Mouse (Mus musculus) adipocyte (in vitro differentiated cells): ENCODE results near the gene Etv6.

Experiments
- DNase-seq: peaks from one replicate; pipeline ENCODE4 v3.0.0-alpha.2; 2016; ENCODE audit warnings: low spot score

Etv6 gene

DNA sequence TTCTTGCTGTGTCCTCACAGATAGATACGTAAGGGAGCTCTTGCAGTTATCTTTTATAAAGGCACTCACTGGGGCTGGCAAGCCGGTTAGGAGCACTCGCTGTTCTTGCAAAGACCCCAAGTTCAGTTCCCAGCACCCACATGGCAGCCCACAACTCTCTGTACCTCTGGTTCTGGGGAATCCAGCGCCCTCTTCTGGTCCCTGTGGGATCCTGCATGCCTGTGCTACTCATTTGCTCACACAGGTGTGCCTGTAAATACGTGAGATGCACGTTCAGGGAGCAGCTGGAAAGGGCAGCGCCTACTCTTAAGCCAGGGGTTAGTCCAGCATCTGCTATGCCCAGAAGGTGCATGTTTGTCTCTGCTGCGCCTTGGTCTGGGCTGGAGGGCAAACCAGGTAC is 224.4 kb downstream of the Etv6 start:
- no peak for DNase-seq

DNA sequence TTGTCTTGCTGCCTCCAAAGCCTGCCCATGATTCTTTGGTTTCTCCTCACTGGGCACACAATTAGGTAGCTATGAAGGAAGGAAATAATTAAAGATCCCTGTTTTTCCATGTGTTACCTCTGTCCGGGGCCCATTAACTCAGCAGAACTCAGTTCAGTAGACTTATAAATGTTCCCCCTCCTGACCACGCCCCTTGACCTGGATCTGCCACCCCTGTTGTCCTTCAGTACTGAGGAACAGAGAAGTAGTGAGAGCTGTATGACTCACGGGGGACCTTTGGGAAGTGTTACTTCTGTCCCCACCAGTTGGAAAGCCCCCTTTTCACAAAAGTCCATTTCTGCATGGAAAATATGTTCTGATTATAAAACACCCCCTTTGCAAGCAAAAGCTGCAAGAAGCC is 226.4 kb downstream of the Etv6 start:
- no peak for DNase-seq

DNA sequence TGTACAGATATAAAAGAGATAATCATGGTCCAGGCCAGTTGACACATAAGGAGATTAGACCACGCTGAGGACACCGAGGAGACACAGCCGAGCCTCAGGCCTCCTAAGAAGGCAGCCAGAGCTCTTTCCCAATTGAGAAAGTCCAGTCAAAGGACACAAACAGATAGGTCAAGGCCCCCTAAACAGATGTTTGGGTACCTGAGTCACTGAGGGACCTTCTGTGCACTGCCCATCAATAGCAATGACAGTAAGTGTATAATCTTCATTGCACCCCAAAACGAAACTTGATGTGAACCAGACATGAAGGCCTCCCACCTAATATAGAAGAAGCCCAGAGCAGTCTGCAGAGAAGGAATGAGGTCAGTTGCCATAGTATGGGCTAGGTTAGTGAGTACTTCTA is 226.9 kb downstream of the Etv6 start:
- DNase-seq: no peak

DNA sequence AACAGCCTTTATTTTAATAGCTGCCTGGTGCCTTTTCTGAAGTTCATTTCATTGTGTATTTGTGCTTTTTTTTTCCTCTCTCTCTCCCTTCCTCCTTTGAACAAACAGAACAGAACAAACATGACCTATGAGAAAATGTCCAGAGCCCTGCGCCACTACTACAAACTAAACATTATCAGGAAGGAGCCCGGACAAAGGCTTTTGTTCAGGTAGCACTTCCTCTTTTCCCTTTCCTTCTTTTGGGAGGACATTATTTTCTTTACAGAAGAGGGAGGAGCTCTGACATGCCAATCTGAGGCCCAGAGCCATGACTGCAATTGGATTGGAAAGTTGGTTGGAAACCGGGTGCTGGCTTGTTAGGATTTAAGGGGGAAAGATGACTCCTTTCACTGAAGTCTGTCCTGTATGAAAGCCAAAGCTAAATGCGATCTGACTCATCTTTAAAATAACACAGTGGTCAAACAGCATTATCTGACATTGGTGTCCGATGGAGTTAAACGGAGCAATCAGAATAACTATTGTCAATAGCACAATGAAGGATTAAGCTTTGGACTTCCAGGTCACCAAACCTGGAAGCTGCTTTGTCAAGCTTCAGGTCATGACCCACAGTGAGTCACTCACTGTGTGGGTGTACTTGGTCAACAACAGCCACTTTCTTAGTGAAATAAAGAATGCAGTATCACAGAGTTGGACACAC is 227.6 kb downstream of the Etv6 start:
- no peak for DNase-seq

DNA sequence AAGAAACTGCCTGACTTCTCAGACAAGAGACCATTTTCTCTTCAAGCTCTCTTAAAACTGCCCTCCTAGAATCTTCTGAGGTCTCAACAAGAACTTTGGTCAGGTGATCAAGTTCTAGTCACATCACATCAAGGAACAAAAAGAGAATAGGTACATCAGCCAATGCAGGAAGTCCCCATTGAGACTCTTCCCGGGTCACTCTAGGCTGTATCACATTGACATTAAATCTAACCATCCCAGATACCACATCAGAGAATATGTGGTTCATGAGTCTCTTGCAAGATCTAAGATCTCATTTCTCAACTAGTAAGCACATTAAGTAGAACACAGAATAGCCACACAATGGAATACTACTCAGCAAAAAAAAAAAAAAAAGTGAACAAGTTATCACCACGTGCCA is 238.4 kb downstream of the Etv6 start:
- no peak for DNase-seq

DNA sequence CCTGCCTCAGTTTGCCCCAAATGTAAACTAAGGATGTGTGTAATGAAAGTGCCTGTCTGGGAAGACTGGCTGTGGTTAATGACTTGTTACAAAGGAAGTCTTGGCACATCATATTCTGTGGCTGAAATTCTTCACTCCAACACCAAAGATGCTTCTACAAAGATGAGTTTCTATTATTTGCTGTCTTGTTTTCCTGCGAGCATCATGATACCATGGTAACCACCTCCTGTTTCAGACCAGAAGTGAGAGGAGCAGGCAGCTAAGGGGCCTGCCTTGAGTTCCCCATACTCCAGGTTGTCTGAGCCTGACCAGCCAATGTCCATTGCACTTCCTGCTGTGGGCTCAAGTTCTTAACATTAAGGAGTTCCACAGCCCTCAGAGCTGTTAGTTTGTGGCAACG is 241.5 kb downstream of the Etv6 start:
- no peak for DNase-seq

DNA sequence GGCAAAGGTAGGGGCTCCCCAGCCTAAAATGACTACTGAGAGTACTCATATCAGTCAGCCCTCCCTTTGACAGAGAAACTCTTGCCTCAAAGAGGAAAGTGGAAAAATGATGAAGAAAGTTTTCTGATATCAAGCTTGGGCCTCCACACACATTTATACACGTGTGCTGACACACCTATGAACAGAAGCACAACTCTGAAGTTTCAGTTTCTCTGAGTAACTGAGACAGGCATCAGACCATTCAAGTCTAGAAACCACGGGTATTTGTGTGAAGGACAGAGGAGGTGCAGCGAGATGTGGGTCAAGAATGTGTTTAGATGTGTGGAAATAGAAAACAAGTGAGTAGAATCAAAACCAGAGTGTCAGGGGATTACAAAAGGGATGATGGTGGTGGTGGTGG is 246.6 kb downstream of the Etv6 start:
- no peak for DNase-seq

DNA sequence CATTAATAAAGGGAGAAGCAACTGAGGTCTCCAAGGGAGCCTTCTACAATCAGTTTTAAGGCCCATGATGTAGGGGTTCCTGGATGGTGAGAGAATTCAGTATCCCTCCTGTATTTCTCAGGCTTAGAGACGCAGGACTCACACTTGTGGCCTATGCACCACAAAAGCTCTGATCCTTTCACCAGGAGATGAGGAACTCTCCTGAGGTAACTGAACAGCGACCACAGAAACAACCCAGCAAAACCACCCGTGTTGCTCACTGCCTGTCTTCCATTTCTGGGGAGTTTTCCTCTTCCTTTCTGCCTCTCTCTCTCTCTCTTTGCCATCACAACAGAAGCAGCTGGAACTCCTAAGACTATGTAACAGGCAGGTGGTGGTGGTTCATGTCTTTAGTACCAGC is 256.3 kb downstream of the Etv6 start:
- DNase-seq: no peak

DNA sequence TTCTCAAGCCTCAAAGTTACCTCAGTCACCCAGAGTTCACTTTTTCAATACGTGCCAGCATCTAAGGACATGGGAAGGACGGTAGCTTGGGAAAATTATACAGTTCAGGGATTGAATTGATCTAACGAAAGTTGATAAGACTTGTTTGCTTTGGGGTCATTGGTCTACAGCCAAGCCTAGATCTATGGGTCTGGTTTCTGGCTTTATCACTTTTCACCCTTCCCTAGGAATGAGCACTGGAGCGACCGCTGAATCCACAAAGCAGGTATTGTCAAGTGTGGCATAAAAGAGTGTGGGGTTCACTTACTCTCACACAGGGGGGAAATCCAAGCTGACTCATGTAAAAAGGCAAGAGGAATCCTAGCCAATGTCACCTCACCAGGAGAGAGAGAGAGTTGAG is 256.9 kb downstream of the Etv6 start:
- DNase-seq: no peak

DNA sequence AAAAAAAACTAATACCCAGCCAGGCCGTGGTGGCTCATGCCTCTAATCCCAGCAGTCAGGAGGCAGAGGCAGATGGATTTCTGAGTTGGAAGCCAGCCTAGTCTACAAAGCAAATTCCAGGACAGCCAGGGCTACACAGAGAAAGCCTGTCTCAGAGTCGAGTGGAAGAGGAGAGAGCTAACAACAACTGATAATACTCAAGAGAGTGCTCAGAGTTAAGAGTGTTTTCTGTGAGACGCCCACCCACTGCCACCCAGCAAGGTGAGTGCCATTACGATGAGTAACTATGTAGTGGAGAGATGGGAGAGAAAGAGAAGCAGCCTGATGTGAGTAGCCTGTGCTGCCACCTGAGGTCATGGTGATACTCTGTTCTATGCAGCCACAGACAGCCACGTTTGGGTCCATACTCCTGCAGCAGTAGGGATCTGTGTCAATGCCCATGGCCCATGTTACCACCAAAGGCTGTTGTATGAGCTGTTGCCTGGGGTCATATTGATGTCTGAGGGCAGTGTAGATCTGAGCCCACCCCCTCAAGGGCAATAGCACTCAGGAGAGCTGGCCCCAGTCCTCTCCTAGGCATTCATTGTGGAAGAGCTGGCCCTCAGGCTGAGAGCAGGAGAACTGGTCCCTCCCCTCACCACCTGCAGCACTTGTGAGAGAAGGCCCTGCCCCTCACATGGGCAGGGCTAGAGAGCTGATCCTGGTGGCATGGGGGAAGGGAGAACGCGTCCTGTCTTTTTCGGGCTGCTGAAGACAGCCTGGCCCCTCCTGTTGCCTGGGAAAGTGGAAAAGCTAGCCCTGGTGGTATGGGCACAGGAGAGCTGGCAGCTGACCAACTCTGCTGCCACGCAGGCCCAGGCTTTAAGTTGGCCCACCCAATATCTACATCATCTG is 258.4 kb downstream of the Etv6 start:
- no peak for DNase-seq

DNA sequence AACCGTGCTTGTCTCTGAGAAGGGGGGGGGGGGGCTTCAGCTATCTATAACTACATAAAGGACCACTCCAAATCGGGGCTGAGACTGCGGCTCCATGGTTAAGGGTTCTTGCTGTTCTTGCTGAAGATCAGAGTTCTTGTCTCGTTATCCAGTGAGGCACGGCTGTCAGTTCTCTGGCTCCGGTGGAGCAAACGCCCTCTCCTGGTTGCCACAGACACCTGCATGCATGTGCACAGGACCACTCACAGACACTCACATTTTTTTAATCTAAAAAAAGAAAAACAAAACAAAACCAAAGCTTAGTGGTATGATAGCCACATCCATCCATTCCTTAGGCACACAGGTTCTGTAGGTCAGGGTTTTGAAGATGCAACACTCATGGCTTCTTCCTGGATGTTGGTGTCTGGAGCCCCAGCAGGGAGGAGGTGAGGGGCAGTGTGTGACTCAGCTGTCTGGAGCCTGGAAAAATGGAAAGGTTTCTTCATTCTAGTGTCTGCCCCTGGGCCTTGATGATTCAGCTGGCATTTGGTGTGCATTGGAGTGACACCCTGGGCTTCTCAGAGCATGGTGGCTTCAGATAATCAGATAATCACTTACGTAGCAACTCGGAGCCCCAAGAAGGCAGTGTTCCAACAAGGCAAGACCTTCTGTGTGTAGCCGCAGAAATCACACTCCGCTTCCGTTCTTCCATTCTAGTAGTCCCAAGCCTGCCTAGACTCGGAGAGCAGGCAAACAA is 262.6 kb downstream of the Etv6 start:
- no peak for DNase-seq

DNA sequence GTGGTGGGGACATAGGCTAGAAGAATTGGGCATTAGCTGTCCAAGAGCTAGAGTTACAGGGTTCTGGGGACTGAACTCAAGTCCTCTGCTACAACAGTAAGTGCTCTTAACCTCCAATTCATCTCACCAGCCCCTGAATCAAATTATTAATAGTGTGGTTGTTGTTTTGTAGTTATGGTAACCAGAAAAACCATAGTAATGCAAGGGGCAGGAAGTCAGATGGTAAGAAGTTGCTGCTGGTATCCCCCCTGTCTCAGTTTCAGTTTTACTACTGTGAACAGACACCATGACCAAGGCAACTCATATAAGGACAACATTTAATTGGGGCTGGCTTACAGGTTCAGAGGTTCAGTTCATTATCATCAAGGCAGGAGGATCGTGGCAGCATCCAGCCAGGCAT is 266.5 kb downstream of the Etv6 start:
- no peak for DNase-seq

DNA sequence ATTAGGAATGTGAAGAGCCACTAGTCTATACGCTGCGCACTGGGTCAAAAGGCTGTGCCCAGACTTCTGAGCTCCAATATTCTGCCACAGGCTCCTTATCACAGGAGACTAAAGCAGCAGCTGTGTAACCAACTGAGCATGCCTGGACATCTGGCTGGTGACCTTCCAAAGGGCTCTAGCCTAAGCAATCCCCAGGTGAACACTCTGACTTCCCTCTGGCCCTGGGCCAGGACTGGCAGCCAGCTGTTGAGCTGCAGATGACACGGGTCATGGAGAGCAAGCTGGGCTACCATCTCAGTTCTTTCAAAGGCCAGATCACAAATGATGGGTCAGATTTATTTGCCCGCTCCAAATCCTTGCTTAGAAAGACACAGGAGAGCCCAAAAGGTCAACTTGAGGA is 275.8 kb downstream of the Etv6 start:
- DNase-seq: no peak

DNA sequence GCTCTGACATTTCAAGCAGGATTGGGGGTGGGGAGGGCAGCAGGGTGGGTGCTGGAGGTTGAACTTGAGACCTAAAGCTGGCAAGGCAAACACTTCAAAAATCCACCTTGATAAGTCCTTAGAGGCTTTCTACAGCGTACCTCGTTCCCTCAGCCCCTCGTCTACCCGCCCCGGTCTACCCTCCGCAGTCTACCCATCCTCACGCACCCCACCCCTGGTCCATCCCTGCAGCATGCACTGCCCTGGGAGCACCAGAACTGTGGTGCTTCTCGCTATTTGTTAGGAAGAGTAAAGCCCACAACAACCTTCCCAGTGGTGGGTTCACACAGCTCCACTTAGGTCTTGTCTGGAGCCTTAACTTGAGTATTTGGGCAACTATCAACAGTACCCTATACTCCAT is 277.1 kb downstream of the Etv6 start:
- no peak for DNase-seq

DNA sequence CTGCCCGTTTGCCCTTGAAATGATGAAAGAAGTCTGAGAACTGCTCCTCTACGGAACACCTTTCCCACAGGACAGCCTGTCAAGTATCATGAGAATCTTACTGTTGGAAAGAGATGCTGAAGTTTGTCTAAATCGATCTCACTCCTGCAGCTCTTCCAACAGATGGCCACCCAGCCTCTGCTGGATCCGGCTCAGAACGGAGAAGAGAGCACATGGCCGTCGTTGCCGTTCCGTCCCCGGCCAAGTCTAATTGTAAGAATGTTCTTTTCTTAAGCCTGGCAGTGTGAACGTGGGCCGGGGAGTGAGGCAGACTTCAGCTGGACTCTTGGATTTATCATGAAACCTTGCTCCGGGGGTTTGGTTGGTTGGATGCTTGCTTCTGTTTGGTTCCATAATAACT is 281.9 kb downstream of the Etv6 start:
- no peak for DNase-seq
